Mouse (Mus musculus) bone marrow, adult 2 months (tissue): ENCODE measurements at regions not wholly inside any gene's neighbourhood (a gene's known extent, or its start where the extent isn't known, plus 50 kb on each side); places are given as distances from the start of the nearest gene placed in this dataset.

Experiments
- CTCF ChIP-seq: fragments of 200-500 bp; IDR thresholded peaks from 2 replicates; pipeline ENCODE4 v1.5.1; 2011; ENCODE audit warnings: low read length, control low read depth; ENCODE audit not compliant: control insufficient read depth, insufficient read depth
- POLR2A ChIP-seq: fragments of 200-500 bp; IDR thresholded peaks from 2 replicates; pipeline ENCODE4 v1.6.1; 2011; ENCODE audit warnings: low read depth, mild to moderate bottlenecking, control low read depth, low read length, borderline replicate concordance; ENCODE audit not compliant: control insufficient read depth

DNA sequence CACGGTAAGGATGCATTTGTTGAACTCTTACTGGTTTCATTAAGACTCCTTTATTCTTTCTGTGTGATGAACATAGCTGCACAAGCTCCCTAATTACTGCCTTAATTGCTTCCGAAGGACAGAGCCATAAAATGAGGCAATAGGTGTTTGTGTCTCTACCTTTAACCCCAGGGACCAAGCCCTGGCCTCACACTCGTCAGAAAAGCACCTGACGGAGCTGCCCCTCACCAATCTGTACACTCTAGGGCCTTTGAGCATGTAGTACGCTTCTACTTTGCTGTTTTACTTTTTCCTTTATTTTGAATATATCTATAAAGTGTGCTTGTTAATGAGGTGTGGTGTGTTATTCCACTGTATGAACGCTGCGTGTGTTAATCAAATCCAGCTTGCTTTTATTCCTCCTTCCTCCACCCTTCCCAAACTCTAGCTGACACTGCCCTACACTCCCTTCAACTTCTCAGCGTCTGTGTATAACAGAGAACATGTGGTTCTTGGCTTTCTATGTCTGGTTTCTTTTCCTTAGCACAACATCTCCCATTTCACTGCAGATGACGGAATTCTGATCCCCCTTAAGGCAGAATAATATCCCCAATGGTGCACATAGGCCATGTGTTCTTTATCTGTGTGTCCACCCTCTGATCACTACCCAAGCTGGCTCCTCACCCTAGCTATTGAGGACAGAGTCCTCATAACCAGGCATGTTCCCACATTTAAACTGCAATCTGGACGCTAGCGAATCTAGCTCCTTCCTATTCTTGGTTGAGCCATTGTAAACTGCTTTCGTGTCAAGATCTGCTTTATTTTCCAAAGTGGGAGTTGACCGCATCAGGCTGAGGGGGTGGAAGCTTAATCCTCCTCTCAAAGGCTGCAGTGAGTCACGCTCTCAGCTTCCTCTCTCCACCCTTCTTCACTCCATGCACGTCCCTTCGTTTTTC is 52.5 kb upstream of the Nfe2l2 start:
- no peak for TF ChIP-seq POLR2A
- no peak for TF ChIP-seq CTCF
